Mouse (Mus musculus) liver, embryonic 14.5 days (tissue): ENCODE measurements around the gene Plscr3. TPM values are rescaled to one million over a fixed set of nuclear protein-coding genes. Genes with fewer than 3 reads are reported as not detected.

ENCODE experiments used
- ATAC-seq: fragments of 200-750 bp; cut with Nextera tagmentation; 2 replicates; pipeline ENCODE4 v1.8.0; 2017; ENCODE audit warnings: moderate number of reproducible peaks, mild to moderate bottlenecking, moderate library complexity; ENCODE audit not compliant: insufficient read depth
- DNase-seq, 3 experiments: peaks; one replicate each; pipeline ENCODE4 v3.0.0-alpha.2; 2012 to 2013; ENCODE audit warnings: low read depth in 3 of 3, low spot score in 3 of 3
- H3K27ac ChIP-seq: fragments of 300-500 bp; sonication (generic); 2 replicates; pipeline ENCODE4 v1.5.1; 2014; ENCODE audit warnings: moderate library complexity, mild to moderate bottlenecking, control low read depth, inconsistent platforms
- H3K27me3 ChIP-seq: fragments of 300-500 bp; sonication (generic); 2 replicates; pipeline ENCODE4 v1.6.1; 2014; ENCODE audit warnings: mild to moderate bottlenecking, low read length, moderate library complexity; ENCODE audit not compliant: control insufficient read depth, insufficient read depth
- H3K36me3 ChIP-seq: fragments of 300-500 bp; sonication (generic); replicated peaks from 2 replicates; pipeline ENCODE4 v1.6.1; 2014; ENCODE audit warnings: low read depth; ENCODE audit not compliant: control insufficient read depth, insufficient read depth
- H3K4me1 ChIP-seq, 2 experiments: fragments of 200-500 bp in 1 of 2; fragments of 300-500 bp in 1 of 2; sonication (generic) in 1 of 2; replicated peaks; 2 replicates each; pipeline ENCODE4 v1.6.1; 2012 to 2014; ENCODE audit warnings: antibody characterized with exemption in 1 of 2, inconsistent platforms in 1 of 2, low read length in 1 of 2; ENCODE audit not compliant: control insufficient read depth in 2 of 2, insufficient read depth in 2 of 2
- H3K4me2 ChIP-seq: fragments of 300-500 bp; sonication (generic); 2 replicates; pipeline ENCODE4 v1.6.1; 2014; ENCODE audit warnings: low read depth, mild to moderate bottlenecking, control low read depth, moderate library complexity
- H3K4me3 ChIP-seq, 2 experiments: fragments of 200-500 bp in 1 of 2; fragments of 300-500 bp in 1 of 2; sonication (generic) in 1 of 2; 2 replicates each; pipeline ENCODE4 v1.5.1; 2012 to 2014; ENCODE audit warnings: low read depth in 2 of 2, low read length in 2 of 2, mild to moderate bottlenecking in 2 of 2, control low read depth in 1 of 2, inconsistent platforms in 1 of 2, moderate library complexity in 1 of 2; ENCODE audit not compliant: insufficient read depth in 1 of 2
- H3K9ac ChIP-seq: fragments of 300-500 bp; sonication (generic); replicated peaks from 2 replicates; pipeline ENCODE4 v1.6.1; 2014; ENCODE audit warnings: mild to moderate bottlenecking, control low read depth, moderate library complexity
- H3K9me3 ChIP-seq: fragments of 300-500 bp; sonication (generic); 2 replicates; pipeline ENCODE4 v1.6.1; 2016; ENCODE audit warnings: low read length, mixed read lengths; ENCODE audit not compliant: control insufficient read depth
- CTCF ChIP-seq: IDR thresholded peaks from 2 replicates; pipeline ENCODE4 v1.5.1; 2016; ENCODE audit warnings: antibody characterized with exemption, low read depth, control low read depth
- EP300 ChIP-seq: IDR thresholded peaks from 2 replicates; pipeline ENCODE4 v1.6.1; 2016; ENCODE audit warnings: antibody characterized with exemption, low read depth
- WGBS: fragments of 180-500 bp; shearing (Covaris S2); extraction: QIAGEN DNeasy Blood & Tissue Kit; methylation state at CpG from one replicate; pipeline ENCODE4 v1.1.7; 2014; ENCODE audit not compliant: insufficient replicate concordance; 5-methylcytosine and 5-hydroxymethylcytosine counted together
- polyA plus RNA-seq, 2 experiments: library from polyadenylated mRNA; depleted of rRNA in 1 of 2; stranded (reverse) in 1 of 2; unstranded in 1 of 2; fragments of >200 nt; fragmentation: Nextera tagmentation in 1 of 2; extraction: Ambion mirVana in 1 of 2; gene quantifications; 2 replicates each; pipeline versions ENCODE4 v1.2.1 to v1.2.3; 2012 to 2014

The Plscr3 gene
- polyA plus RNA-seq, 2 experiments = 18.0 to 22.8 TPM

DNA sequence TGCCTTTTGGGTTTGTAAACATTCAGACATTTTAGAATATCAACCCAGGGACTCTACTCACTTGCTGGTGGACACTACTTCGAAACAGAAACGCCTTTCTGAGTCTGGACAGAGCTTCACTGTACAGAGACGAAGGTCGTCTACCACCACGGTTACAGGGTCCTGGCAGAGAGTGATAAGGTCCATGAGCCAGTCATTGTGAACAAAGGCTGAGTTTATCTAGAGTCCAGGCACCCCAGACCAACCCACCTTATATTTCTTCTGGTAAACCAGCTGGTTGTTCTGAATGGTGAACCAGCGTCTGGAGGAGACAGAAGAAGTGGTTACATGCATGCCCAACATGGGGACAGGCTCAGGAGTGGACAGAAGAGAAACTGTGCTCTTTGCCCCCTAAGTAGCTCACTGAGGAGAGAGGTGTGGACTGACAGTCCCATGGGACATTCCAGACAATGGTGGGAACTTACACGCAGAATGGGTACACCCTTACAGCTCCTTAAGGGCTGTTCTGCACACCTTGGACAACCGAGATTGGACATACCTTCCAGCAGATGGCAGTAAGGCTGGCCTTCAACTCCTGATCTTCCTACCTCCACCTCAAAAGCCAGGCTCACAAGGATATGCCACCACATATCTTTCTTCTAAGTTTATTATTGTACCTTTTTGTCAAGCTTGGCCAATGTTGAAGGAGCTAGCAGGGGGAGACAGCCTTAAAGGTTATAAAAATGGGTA lies 40.9 kb downstream of the Plscr3 start:
- H3K27ac ChIP-seq = peak overlapping the region; percentile 69
- 8% methylated on average over 8 of the region's 8 CpGs for WGBS
- no peaks in the 10 kb centered on the region for H3K9me3 ChIP-seq
- H3K9ac ChIP-seq = peak overlapping the region; percentile 27; the same call in 1 of the 2 replicates
- peak overlapping the region; percentile 42 for H3K4me2 ChIP-seq
- no peak overlapping the region for H3K4me3 ChIP-seq
- DNase-seq (peak in 1 of 3 experiments; percentile 59), ATAC-seq (peak; percentile 87)
- no peaks in the 10 kb centered on the region for H3K27me3 ChIP-seq
- peak; percentile 73 for TF ChIP-seq EP300
- peak; percentile 84 for TF ChIP-seq CTCF
- H3K36me3 ChIP-seq = no peaks in the 10 kb centered on the region
- peaks cover 12 to 26% of the 10 kb centered on the region in 2 experiments for H3K4me1 ChIP-seq

DNA sequence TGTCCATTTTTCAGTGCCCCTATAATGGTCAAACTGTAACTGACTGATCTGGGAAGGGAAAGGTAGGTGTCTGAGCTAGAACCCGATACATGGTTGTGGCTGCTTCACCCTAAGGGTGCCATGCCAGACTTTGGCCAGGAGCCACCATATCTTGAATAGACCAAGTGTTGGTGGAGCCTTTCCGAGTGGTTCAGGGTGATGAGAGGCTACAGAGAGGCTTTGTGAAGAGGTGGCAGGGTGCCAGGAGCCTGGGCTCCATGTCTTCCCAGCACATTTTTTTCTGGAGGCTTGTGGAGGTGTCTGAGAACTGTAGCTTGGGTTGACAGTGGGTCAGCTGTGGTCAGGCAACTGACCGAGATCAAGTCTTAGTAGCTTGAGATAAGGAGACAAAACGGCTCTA lies 45.3 kb downstream of the Plscr3 start:
- H3K4me2 ChIP-seq = no peak overlapping the region
- no peak for TF ChIP-seq CTCF
- no peak for TF ChIP-seq EP300
- no peak for DNase-seq

DNA sequence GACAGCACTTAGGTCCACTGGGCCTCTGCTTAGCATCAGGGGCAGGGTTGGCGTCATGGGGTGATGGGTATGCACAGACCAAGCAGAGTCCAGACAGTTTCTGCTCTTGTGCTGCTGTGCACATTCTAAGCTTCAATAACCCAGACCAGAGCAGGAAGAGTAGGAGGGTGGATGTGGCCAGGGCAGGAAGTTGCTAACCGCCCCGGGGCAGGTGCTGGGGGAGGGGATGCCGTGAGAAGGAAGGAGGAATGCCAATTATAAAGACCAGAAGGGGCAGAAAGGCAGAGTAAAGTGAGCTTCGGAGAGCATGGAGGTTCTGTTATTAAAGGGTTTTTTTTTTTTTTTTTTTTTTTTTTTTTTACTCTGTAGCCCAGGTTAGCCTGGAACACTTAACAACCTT lies 48.5 kb downstream of the Plscr3 start:
- Histone ChIP-seq H3K4me3 (no peak overlapping the region), H3K9me3 (no peaks in the 10 kb centered on the region), H3K27me3 (no peaks in the 10 kb centered on the region; the same call in 1 of the 2 replicates), H3K4me1 (peaks cover 7 to 15% of the 10 kb centered on the region in 2 experiments), H3K9ac (no peak overlapping the region), H3K36me3 (no peaks in the 10 kb centered on the region), H3K4me2 (no peak overlapping the region), H3K27ac (no peak overlapping the region)
- TF ChIP-seq CTCF = no peak
- 13% methylated on average over 5 of the region's 5 CpGs for WGBS
- ATAC-seq (no peak), DNase-seq (no peak)

More for the DNA sequence above, 45.3 kb downstream of the Plscr3 start:
- Histone ChIP-seq H3K27ac (no peak overlapping the region), H3K9me3 (no peaks in the 10 kb centered on the region), H3K36me3 (no peaks in the 10 kb centered on the region), H3K4me1 (peaks cover 17 to 32% of the 10 kb centered on the region in 2 experiments), H3K9ac (no peak overlapping the region), H3K4me3 (no peak overlapping the region), H3K27me3 (no peaks in the 10 kb centered on the region)
- WGBS = 34% methylated on average over 4 of the region's 4 CpGs
- no peak for ATAC-seq

DNA sequence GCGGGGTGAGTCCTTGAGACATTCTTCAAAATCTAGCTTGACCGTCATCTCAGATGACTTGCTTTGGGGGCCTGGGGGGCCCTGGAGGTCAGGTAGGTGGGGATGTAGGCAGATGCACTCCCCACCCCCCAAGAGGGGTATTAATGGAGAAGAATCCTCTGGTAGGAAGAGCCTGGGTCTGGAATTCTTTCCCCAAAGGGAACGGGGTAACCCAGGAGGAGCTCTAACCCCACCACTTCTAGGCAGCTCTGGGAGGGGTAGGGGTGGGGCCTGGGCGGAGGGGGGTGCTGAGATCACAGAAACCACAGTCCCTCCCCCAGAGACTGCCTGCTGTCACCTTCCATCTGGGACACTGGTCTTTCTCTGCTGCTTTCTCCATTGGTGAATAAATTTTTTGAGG lies 49.1 kb downstream of the Plscr3 start, which contains the start of gene Acap1:
Gene Acap1 (minus strand): TSS at position 249 of the 400 bp plus-strand sequence.
- Histone ChIP-seq H3K36me3 (no peaks in the 10 kb centered on the region), H3K4me2 (peak within 1 kb of the TSS; percentile 36), H3K9ac (no peak within 1 kb of the TSS; the same call in 1 of the 2 replicates), H3K27me3 (no peaks in the 10 kb centered on the region; the same call in 1 of the 2 replicates), H3K9me3 (no peaks in the 10 kb centered on the region), H3K4me3 (peak within 1 kb of the TSS in 1 of 2 experiments; percentile 31; a peak in 1 of 4 replicates), H3K4me1 (peaks cover 8 to 21% of the 10 kb centered on the region in 2 experiments), H3K27ac (no peak within 1 kb of the TSS)
- ATAC-seq = peak; percentile 68; the same call in 1 of the 2 replicates
- TF ChIP-seq CTCF (no peak), EP300 (no peak)
- 20% methylated on average over 4 of the region's 4 CpGs for WGBS
- DNase-seq = no peak

DNA sequence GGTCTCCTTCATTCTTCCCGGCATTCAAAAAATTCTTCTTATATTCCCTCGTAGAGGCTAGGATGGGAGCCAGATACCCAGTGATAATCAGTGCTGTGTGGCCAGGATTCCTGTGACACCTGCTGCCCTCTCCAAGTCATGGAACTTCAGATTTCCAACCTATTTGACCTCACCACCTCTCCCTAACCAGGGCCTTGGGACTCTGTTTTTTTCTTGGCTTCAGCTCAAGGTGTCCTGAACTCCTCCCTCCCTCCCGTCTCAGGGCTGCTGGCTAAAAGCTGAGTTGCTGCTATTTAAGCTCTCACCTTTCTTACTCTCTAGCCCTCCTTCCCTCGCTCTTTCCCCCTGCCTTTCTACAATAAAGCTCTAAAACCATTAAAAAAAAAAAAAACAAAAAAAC lies 53.7 kb downstream of the Plscr3 start:
- Histone ChIP-seq H3K27ac (no peak overlapping the region), H3K4me3 (no peak overlapping the region), H3K9ac (no peak overlapping the region; the same call in 1 of the 2 replicates), H3K4me2 (peak overlapping the region; percentile 80), H3K27me3 (no peaks in the 10 kb centered on the region; the same call in 1 of the 2 replicates), H3K9me3 (no peaks in the 10 kb centered on the region), H3K4me1 (peaks cover 14 to 22% of the 10 kb centered on the region in 2 experiments), H3K36me3 (peaks cover 8% of the 10 kb centered on the region)
- ATAC-seq = no peak
- TF ChIP-seq CTCF (no peak), EP300 (no peak)
- DNase-seq = no peak
- WGBS = 48% methylated on average over 4 of the region's 4 CpGs
